In the genomic region with DNA sequence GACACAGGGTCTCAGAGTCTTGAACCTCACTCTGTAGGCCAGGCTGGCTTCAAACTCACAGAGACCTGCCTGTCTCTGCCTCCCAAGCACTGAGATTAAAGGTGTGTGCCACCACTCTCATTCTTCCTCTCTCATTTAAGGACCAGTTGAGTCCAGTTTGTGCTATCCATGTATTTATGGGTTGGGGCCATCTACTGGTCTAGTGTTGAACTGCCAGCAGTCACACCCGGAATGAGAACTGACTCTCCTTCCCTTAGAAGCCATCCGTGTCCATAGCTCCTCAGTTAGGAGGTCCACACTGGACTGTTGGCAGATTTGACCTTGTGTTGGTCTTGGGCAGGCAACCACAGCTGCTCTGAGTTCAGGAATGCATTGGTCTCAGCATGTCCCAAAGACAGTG, we compare ENCODE assay signal across 13 mouse cellular contexts. TPM values are rescaled to one million over a fixed set of nuclear protein-coding genes. Genes with fewer than 3 reads are reported as not detected.
DNase-seq lines count a peak whose midpoint lies in the region; ATAC-seq and TF ChIP-seq lines count a peak whose summit lies in the region.
"Had no signal": no experiment of that assay in that cellular context is flagged by ENCODE, and none has a peak within 500 bp of the region (broad histone marks: within the 10 kb centered on the region; RNA-seq: fewer than 3 reads in every experiment).

No protein-coding gene starts in this region.

- H3K4me2 ChIP-seq in CH12.LX (ENCODE audit: insufficient read depth, low read depth, poor library complexity, severe bottlenecking), result no peak overlapping the region; the same call in 1 of the 2 replicates
- H3K4me2 ChIP-seq in hindbrain, embryonic 14.5 days (replicated peaks), result no peak overlapping the region
- H3K4me2 ChIP-seq: forebrain, embryonic 13.5 days; heart, embryonic 13.5 days; limb, embryonic 13.5 days; stomach, embryonic 15.5 days had no signal

- TF ChIP-seq POLR2A in CH12.LX (IDR thresholded peaks at IDR 0.05; ENCODE audit: low read depth, low read length), result no peak

- intact Hi-C loops in heart, postnatal 10 days (cut with DNase I), result loop anchor here (5.0 kb wide), 1 partner anchor 36 kb away; no protein-coding TSS in a partner anchor
- intact Hi-C loops in heart, postnatal 25 days (cut with DNase I), result no loop called here

- no peak for ATAC-seq in Patski
- no peak for ATAC-seq in activated CD4-positive, CD25-positive, alpha-beta regulatory T cell, adult 4 months
- no peak for ATAC-seq in hindbrain, embryonic 14.5 days (ENCODE audit: low FRiP score)
- ATAC-seq: forebrain, embryonic 13.5 days had no signal

- no peaks in the 10 kb centered on the region for H3K79me2 ChIP-seq in CH12.LX (replicated peaks; ENCODE audit: control insufficient read depth, extremely low read depth, insufficient read depth, poor library complexity, severe bottlenecking)

- no peak overlapping the region for H3K9ac ChIP-seq in CH12.LX (ENCODE audit: insufficient read depth, low read depth)
- no peak overlapping the region for H3K9ac ChIP-seq in hindbrain, embryonic 14.5 days
- H3K9ac ChIP-seq: forebrain, embryonic 13.5 days; heart, embryonic 13.5 days; limb, embryonic 13.5 days; stomach, embryonic 15.5 days had no signal

- CTCF ChIA-PET in Patski (lab: Charles Lee), result no interaction called here

- dilution Hi-C loops in CH12.LX (cut with MboI; ENCODE audit: extremely low pct_ligation_motif_present, extremely low pct_unique_long_range_greater_than_20kb, low sequenced_read_pairs), result no loop called here

- H3K27me3 ChIP-seq in CH12.LX (replicated peaks) (no peaks in the 10 kb centered on the region), Patski (no peaks in the 10 kb centered on the region)
- no peaks in the 10 kb centered on the region for H3K27me3 ChIP-seq in limb, embryonic 10.5 days (ENCODE audit: low read depth, poor library complexity, severe bottlenecking)
- no peaks in the 10 kb centered on the region for H3K27me3 ChIP-seq in hindbrain, embryonic 14.5 days (ENCODE audit: control insufficient read depth, insufficient read depth, low read length)
- H3K27me3 ChIP-seq: forebrain, embryonic 13.5 days; heart, embryonic 13.5 days; limb, embryonic 13.5 days; stomach, embryonic 15.5 days had no signal

- in situ Hi-C loops in CH12.LX (cut with MboI; ENCODE audit: low pct_ligation_motif_present, low pct_unique_long_range_greater_than_20kb, low sequenced_read_pairs), result no loop called here
- in situ Hi-C loops in Patski (cut with MboI; ENCODE audit: low pct_unique_long_range_greater_than_20kb), result no loop called here

- peak; percentile 69 for TF ChIP-seq RAD21 in CH12.LX (IDR thresholded peaks at IDR 0.05; ENCODE audit: low read depth, low read length)

- 67% methylated on average over 2 of the region's 2 CpGs for WGBS in limb, embryonic 10.5 days
- WGBS in hindbrain, embryonic 14.5 days, result 45% methylated on average over 2 of the region's 2 CpGs

- peak; percentile 8 to 25 for DNase-seq in heart, postnatal 10 days
- no peak for DNase-seq in heart, postnatal 25 days (ENCODE audit: low spot score)
- DNase-seq in CH12.LX (ENCODE audit: extremely low read depth) (peak; percentile 61), Patski (ENCODE audit: low read depth, low spot score) (no peak)
- DNase-seq in induced T-regulatory cell, adult 2 months (ENCODE audit: low read depth), result peak; percentile 11
- DNase-seq in limb, embryonic 10.5 days (ENCODE audit: low spot score), result no peak
- DNase-seq in hindbrain, embryonic 14.5 days (ENCODE audit: low spot score), result no peak

- peaks cover 2 to 4% of the 10 kb centered on the region in 2 experiments for H3K4me1 ChIP-seq in CH12.LX (ENCODE audit: control insufficient read depth in 1 of 2, insufficient read depth in 2 of 2)
- H3K4me1 ChIP-seq in limb, embryonic 10.5 days, result no peaks in the 10 kb centered on the region
- H3K4me1 ChIP-seq in hindbrain, embryonic 14.5 days (replicated peaks; ENCODE audit: control insufficient read depth, insufficient read depth, low read length), result no peaks in the 10 kb centered on the region
- H3K4me1 ChIP-seq: forebrain, embryonic 13.5 days; limb, embryonic 13.5 days; stomach, embryonic 15.5 days had no signal

- POLR2A ChIA-PET in Patski (lab: Charles Lee), result no interaction called here

- H3K36me3 ChIP-seq in CH12.LX (replicated peaks in 1 of 2; ENCODE audit: control insufficient read depth in 1 of 2, insufficient read depth in 1 of 2, low read length in 1 of 2), result no peaks in the 10 kb centered on the region
- no peaks in the 10 kb centered on the region for H3K36me3 ChIP-seq in limb, embryonic 10.5 days
- no peaks in the 10 kb centered on the region for H3K36me3 ChIP-seq in hindbrain, embryonic 14.5 days (replicated peaks; ENCODE audit: control insufficient read depth, insufficient read depth)
- H3K36me3 ChIP-seq: heart, embryonic 13.5 days; limb, embryonic 13.5 days; stomach, embryonic 15.5 days had no signal

- no peak overlapping the region for H3K27ac ChIP-seq in CH12.LX (ENCODE audit: insufficient read depth, low read depth)
- no peak overlapping the region for H3K27ac ChIP-seq in limb, embryonic 10.5 days
- H3K27ac ChIP-seq in hindbrain, embryonic 14.5 days, result no peak overlapping the region
- H3K27ac ChIP-seq: forebrain, embryonic 13.5 days; heart, embryonic 13.5 days; limb, embryonic 13.5 days; stomach, embryonic 15.5 days had no signal

- no peak for TF ChIP-seq EP300 in CH12.LX (IDR thresholded peaks at IDR 0.05; ENCODE audit: low read length)

- H3K4me3 ChIP-seq in CH12.LX (replicated peaks in 1 of 3; ENCODE audit: low read depth in 2 of 3, low read length in 2 of 3, poor library complexity in 1 of 3), result no peak overlapping the region
- no peak overlapping the region for H3K4me3 ChIP-seq in limb, embryonic 10.5 days
- H3K4me3 ChIP-seq in hindbrain, embryonic 14.5 days (replicated peaks; ENCODE audit: low read length), result no peak overlapping the region
- H3K4me3 ChIP-seq: forebrain, embryonic 13.5 days; heart, embryonic 13.5 days; limb, embryonic 13.5 days; stomach, embryonic 15.5 days had no signal

- TF ChIP-seq CTCF in CH12.LX (conservative IDR thresholded peaks at IDR 0.05 in 1 of 2, IDR thresholded peaks at IDR 0.05 in 1 of 2; ENCODE audit: low read depth in 2 of 2, low read length in 2 of 2) (peak; percentile 73 to 80), Patski (IDR thresholded peaks at IDR 0.05) (peak; percentile 52)

- no peaks in the 10 kb centered on the region for H3K9me3 ChIP-seq in CH12.LX (replicated peaks; ENCODE audit: low read length)
- H3K9me3 ChIP-seq in limb, embryonic 10.5 days (replicated peaks), result no peaks in the 10 kb centered on the region
- H3K9me3 ChIP-seq in hindbrain, embryonic 14.5 days (ENCODE audit: control insufficient read depth, low read length), result no peaks in the 10 kb centered on the region
- H3K9me3 ChIP-seq: forebrain, embryonic 13.5 days; heart, embryonic 13.5 days; limb, embryonic 13.5 days; stomach, embryonic 15.5 days had no signal

TF ChIP-seq in CH12.LX, 34 proteins besides CTCF, POLR2A, EP300 and RAD21:
- peak; percentile 77 for TF ChIP-seq SMC3 (IDR thresholded peaks at IDR 0.05; ENCODE audit: low read depth, low read length)
- TF ChIP-seq ELF1 (IDR thresholded peaks at IDR 0.05; ENCODE audit: low read depth, low read length), result 0 out of 2 replicates have a peak, but pooled peaks have one; percentile 9
- no peak for TF ChIP-seq MXI1 (IDR thresholded peaks at IDR 0.05; ENCODE audit: low read depth, low read length)

RNA-seq across cellular contexts. Expression of a gene that starts 4.8 kb away (rescaled TPM):
- total RNA-seq in heart, postnatal 10 days (2021), result 1 to 10 TPM; 5.6 to 7.4 TPM
- 1 to 10 TPM; 2.2 to 2.3 TPM for total RNA-seq in heart, postnatal 25 days (2021)
- 0.08 TPM in 2 replicates for total RNA-seq in CH12.LX (2012; rRNA removed)
- not detected in 2 replicates for total RNA-seq in CH12.LX (2014; rRNA removed)
- not detected in 2 replicates for polyA plus RNA-seq in CH12.LX (2012; ENCODE audit: insufficient read length, low read depth)
- polyA plus RNA-seq in Patski (2021), result 24.8 TPM
- not detected for polyA plus RNA-seq in activated CD4-positive, CD25-positive, alpha-beta regulatory T cell, adult 4 months (2017; shearing (Covaris generic))
- not detected in 2 replicates for polyA plus RNA-seq in limb, embryonic 10.5 days (2016; fragmentation: Nextera tagmentation; extraction: Ambion mirVana)
- 0.12 TPM in 1 of 2 replicates, not detected in the other for polyA plus RNA-seq in hindbrain, embryonic 14.5 days (2014; fragmentation: Nextera tagmentation; extraction: Ambion mirVana)
- total RNA-seq: monocyte, adult 5-6 weeks had no signal

RNA-seq across cellular contexts. Expression of a gene that starts 52.7 kb away (rescaled TPM):
- 100 to 1,000 TPM; 177 to 194 TPM for total RNA-seq in heart, postnatal 10 days (2021)
- 100 to 1,000 TPM; 144 to 174 TPM for total RNA-seq in heart, postnatal 25 days (2021)
- 350 and 466 TPM in 2 replicates for total RNA-seq in CH12.LX (2012; rRNA removed)
- total RNA-seq in CH12.LX (2014; rRNA removed), result 863 and 980 TPM in 2 replicates
- polyA plus RNA-seq in CH12.LX (2012; ENCODE audit: insufficient read length, low read depth), result 1,169 and 1,185 TPM in 2 replicates
- polyA plus RNA-seq in Patski (2021), result 300 TPM
- 100 to 1,000 TPM; 413 to 466 TPM for polyA plus RNA-seq in activated CD4-positive, CD25-positive, alpha-beta regulatory T cell, adult 4 months (2017; shearing (Covaris generic))
- 664 and 718 TPM in 2 replicates for polyA plus RNA-seq in limb, embryonic 10.5 days (2016; fragmentation: Nextera tagmentation; extraction: Ambion mirVana)
- polyA plus RNA-seq in hindbrain, embryonic 14.5 days (2014; fragmentation: Nextera tagmentation; extraction: Ambion mirVana), result 414 and 438 TPM in 2 replicates

Comparison
In these comparisons a context has a peak if more than half of its experiments do, and no peak if none do; other contexts are left out.
1. DNase-seq: peak in heart, postnatal 10 days (2 of 2), CH12.LX (single experiment) and induced T-regulatory cell, adult 2 months (single experiment); none in heart, postnatal 25 days (single experiment), Patski (single experiment), limb, embryonic 10.5 days (single experiment) and hindbrain, embryonic 14.5 days (single experiment).
2. RNA of a gene that starts 4.8 kb away (polyA plus RNA-seq): 24.8 TPM in Patski (single experiment); 0.12 TPM in hindbrain, embryonic 14.5 days, not detected in CH12.LX, not detected in activated CD4-positive, CD25-positive, alpha-beta regulatory T cell, adult 4 months and not detected in limb, embryonic 10.5 days; every median in the first group is over 10 times any median in the second.